Mouse (Mus musculus): ENCODE results near the gene Atp23.
A peak's percentile ranks its signal among the peaks of the same experiment; 100 is the strongest.

Atp23 gene

DNA sequence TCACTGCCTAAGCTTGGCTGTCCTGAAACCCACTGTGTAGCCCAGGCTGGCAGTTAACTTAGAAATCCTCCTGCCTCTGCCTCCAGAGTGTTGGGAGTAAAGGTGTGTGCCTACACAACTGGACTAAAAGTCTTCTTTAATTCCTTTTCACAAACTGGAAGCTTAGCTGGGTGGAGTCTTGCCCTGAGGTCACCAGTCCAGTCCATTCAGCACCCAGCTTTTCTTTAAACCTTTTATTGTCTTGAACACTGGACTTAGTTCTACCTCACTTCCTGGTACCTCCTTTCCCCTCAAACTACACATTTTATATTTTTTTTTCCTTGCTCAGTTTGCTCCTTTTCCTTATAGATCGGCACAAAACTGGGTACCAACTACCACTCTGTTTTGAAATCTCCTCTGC, 10.3 kb upstream of the Atp23 start:
- DNase-seq (ENCODE audit: inconsistent ontology term) = no peak

- no peak for DNase-seq (ENCODE audit: inconsistent ontology term)
Measured at GRCm38 (mm10) chr10:126906811-126907210, 5.7 kb upstream of the Atp23 start.

- DNase-seq (ENCODE audit: inconsistent ontology term) = peak; percentile 89
Measured at GRCm38 (mm10) chr10:126905650-126906075, 4.5 kb upstream of the Atp23 start.

DNA sequence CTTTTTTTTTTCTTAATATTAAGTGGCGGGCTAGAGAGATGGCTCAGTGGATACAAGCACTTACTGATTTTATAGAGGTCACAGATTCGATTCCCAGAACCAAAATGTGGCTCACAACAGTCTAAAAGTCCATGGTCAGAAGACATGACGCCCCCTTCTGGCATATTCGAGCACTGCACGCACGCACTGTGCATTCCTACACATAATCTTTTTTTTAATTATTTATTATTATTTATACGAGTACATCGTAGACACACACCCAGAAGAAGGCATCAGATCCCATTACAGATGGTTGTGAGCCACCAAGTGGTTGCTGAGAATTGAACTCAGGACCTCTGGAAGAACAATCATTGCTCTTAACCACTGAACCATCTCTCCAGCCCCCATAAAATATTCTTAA, 3.9 kb upstream of the Atp23 start:
- DNase-seq (ENCODE audit: inconsistent ontology term) = no peak

GRCm38 (mm10) chr10:126904221-126904620, 3.1 kb upstream of the Atp23 start:
- DNase-seq (ENCODE audit: inconsistent ontology term) = no peak

DNA sequence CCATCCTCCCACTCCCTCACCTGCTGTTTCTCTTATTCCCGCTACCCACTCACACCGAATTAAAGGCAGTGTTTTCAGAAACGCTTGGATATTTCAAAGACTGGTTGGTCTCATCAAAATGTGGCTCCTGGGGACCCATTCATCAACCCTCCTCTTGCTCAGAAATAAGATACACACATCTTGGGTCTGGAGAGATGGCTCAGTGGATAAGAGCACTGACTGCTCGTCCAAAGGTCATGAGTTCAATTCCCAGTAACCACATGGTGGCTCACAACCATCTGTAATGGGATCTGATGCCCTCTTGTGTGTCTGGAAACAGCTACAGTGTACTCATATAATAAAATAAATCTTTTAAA, 311 bp upstream of the Atp23 start:
- no peak for DNase-seq (ENCODE audit: inconsistent ontology term)

- no peak for DNase-seq (ENCODE audit: inconsistent ontology term)
Measured at GRCm38 (mm10) chr10:126895891-126896290, 5.3 kb downstream of the Atp23 start.

- DNase-seq (ENCODE audit: inconsistent ontology term) = no peak
Measured at GRCm38 (mm10) chr10:126894061-126894460, 7.1 kb downstream of the Atp23 start.

DNA sequence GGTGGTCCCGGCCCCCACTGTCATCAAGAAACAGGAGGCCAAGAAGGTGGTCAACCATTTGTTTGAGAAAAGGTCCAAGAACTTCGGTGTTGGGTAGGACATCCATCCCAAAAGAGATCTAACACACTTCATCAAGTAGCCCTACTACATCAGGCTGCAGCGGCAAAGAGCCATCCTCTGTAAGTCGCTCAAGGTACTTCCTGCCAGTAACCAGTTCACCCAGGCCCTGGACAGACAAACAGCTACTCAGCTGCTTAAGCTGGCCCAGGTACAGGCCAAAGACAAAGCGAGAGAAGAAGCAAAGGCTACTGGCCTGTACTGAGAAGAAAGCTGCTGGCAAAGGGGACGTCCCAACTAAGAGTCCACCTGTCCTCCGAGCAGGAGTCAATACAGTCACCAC, 8.0 kb downstream of the Atp23 start:
- no peak for DNase-seq (ENCODE audit: inconsistent ontology term)

DNA sequence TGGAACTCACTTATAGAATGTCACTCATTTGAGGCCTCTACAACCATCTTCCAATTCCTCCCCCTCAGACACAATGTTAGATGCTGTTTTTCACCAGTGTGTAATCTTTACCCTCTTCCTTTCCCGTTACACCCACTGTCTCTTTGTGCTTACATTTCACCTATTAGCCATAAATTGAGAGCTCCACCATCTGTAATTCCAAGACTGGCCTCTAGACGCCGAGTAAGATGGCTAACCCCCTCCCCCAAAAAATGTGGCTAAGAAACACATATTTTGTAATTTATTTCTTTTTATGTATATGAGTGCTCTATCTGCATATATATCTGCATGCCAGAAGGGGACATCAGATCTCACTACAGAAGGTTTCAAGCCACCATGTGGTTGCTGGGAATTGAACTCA, 27.4 kb downstream of the Atp23 start:
- no peak for DNase-seq (ENCODE audit: inconsistent ontology term)

DNA sequence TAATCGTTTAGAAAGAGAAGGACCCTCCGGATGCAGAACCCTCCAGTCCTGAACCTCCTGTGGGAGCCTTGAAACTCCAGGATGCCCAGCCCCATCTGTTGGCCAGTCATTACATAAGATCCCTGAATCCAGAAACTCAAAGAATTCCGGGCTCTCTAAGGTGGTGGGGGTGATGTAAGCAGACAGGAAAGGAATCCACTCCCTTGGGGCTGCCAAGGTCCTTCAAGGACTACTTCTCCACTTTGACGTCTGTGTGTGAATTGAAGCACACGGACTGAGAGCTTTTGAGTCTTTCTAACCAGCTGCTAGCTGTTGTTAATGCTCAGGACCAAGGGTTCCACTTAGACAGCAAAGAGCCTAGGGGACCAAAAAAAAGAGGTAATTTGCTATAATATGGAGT, 28.9 kb downstream of the Atp23 start:
- DNase-seq (ENCODE audit: inconsistent ontology term) = no peak

DNA sequence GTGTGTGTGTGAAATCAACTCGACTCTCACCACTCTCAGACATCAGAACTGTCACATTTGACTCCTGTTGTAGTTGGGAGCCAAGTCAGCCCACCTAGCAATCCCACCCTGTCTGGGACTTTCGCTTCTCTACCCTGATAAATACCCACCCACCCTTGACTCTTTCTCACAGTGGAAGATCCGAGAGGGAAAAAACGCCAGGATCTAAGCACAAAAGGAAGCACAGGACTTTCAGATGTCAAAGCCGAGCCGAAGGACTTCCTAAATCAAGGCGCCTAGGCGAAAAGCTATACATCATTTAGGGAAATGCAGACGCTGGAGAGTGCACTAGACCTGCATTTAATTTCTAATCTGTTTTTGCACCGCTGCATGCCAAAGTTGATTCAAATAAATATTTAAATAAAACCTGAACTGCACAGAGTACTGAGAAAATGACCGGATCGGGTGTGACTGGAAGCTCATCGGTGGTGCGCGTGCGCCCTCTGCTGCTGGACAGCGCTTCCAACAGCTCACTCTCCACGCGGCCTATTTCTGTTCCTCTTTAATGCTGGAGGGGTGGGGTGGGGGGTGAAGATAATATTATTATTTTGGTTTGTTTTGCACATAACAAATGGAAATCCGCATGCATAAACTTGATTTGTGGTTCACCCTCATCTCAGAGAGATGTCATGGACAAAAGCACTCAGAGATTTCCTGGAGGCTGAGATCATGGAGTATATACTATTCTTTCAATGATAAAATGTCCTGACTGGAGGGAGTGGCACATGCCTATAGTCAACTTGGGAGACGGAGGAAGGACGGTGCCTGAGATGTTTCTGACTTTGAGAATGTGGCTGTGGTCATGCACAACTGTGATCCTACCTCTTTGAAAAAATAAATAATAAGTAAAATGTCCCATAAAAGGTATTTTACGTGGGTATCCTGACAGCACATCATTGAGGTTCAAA, 31.5 kb downstream of the Atp23 start:
- DNase-seq (ENCODE audit: inconsistent ontology term) = peak; percentile 49

DNA sequence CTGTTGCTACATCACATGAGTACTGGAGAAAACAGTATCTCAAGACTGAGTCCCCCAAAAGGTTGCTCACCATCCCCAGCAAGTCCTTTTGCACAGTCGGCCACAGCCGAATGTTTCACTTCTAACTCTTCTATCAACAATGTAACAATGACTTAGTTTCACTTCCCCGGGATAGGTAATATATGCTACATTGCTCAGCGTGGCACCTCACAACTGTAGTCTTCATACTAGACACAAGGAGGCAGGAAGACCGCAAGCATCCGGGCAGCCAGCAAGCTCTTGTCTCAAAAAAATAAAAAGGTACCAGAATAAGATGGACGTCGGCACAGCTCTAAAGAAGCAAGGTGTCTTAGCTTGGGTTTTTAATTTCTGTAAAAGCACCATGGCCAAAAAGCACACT, 35.9 kb downstream of the Atp23 start:
- no peak for DNase-seq (ENCODE audit: inconsistent ontology term)

- no peak for DNase-seq (ENCODE audit: inconsistent ontology term)
Measured at GRCm38 (mm10) chr10:126862193-126862592, 39.0 kb downstream of the Atp23 start.

DNA sequence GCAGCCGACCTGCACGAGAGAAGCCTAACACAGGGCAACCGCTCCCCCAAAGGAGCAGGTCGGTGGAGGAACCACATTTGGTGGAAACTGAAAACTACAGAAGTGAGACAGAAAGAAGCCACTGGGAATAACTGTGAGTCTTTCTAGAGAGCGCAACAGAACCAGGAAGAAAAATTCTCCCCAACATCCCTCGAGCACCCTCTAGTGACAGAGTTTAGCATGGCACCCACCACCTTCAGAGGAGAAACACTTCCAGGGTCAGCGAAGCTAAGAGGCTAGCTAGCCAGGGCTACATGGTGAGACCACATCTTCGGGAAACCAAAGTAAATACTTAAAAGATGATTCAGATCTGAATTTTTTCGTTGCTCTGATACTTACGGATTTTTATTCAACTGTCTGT, 47.9 kb downstream of the Atp23 start:
- no peak for DNase-seq (ENCODE audit: inconsistent ontology term)

DNA sequence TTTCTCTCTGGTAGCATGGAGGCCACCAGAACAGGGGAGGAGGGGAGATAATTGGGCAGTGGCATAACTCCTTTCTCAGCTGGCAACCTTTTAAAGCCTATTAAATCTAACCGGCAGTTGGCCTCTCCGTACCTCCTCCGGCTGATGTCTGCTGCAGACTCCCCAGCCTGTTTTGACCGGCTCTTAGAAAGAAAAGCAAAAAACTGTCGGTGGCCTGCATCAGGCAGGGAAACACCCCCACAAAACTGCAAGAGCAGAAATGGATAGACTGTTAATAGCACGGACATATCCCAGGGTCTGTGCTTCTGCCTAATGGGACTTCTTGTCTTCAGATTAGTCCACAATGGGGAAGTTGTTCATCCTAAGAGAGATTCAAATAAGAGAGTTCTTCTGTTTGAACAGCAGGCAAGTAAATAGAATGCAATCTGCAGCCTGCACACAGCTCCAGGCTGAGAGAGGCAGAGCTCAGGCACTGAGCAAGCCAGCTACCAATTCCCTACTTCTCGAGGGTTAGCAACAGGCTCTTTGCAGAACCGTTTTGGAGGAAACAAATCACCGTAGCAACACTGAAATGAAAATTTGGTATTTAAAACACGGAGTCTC, 55.7 kb downstream of the Atp23 start:
- peak; percentile 25 for DNase-seq (ENCODE audit: inconsistent ontology term)

GRCm38 (mm10) chr10:126844689-126845088, 56.5 kb downstream of the Atp23 start:
- DNase-seq (ENCODE audit: inconsistent ontology term) = no peak

DNA sequence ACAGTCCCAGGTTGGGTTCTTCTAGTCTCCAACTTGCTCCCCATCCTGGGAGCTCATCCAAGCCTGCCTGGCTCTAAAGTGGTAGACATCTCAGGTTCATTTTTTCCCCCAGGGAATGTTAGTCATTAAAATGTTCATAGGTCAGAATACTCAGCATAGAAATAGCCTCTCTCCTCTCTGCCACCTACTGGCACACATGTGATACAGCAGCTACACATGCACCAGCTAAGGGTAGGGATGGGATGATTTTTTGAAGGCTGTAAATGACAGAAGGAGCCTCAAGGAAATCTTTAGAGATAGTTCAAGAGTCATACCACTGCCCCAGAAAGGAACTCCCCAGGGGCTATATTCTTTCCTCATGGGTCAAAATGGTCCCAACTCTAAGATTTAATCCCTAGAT, 60.9 kb downstream of the Atp23 start:
- no peak for DNase-seq (ENCODE audit: inconsistent ontology term)

GRCm38 (mm10) chr10:126833006-126833405, 68.1 kb downstream of the Atp23 start:
- no peak for DNase-seq (ENCODE audit: inconsistent ontology term)

DNA sequence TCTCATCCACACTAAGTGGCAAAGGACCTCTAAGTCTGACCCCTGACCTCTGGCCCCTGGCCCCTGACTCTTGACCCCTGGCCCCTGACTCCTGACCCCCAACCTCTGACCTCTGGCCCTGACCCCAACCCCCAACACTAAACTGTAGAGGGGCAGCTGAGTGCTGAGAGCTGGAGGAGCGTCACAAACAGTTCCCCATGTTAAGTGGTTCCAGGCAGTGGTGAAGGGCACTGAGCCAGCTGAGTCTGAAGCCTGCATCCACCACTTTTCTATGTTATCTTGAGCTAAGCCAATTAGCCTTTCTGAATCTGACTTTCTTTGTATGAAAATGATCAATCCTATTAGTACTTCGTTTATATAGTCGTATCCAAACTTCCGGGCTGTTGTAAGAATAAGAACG, 69.8 kb downstream of the Atp23 start:
- no peak for DNase-seq (ENCODE audit: inconsistent ontology term)

GRCm38 (mm10) chr10:126828618-126829017, 72.5 kb downstream of the Atp23 start:
- DNase-seq (ENCODE audit: inconsistent ontology term) = no peak

DNA sequence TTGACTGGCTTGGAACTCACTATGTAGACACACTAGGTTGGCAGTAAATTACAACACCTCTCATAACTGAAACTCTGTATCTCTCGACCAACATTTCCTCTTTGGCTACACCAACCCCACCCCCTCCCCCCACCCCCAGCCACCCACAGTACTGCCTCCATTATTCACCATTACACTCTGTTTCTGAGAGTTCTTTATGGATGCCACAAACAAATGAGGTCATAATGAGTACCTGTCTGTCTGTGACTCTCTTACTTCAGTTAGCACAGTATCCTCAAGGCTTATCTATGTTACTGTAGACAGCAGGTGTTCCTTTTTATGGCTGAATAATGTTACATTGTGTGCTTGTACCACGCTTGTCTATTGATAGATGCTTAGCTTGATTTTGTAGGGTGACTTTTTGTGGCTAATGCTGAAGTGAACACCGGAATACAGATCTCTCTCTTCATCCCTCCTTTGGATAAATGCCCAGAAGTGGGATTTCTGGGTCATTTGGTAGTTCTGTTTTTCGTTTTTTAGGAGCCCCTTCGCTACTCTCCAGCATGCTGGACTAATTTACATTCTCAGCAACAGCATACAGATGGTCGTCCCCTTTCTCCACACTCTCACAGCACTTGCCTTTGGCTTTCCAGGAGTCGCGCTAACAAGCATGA, 73.1 kb downstream of the Atp23 start:
- peak; percentile 20 for DNase-seq (ENCODE audit: inconsistent ontology term)

DNA sequence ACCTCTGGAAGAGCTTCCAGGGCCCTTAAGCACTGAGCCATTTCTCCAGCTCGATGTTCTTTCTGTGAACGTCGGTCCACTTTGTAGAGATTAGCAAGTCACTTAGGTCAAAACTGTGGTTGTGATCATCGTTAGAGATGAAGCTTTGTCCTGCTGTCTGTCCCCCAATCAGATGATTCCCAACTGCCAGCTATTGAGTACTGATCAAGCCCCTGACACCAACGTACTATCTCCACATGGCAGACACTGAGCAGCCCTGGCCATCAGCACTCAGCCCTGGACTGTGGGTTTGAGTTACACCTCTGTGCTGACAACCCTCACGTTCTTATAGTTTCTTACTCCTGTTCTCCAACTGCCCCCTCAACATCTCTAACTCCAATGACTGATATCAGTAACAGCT, 74.2 kb downstream of the Atp23 start:
- no peak for DNase-seq (ENCODE audit: inconsistent ontology term)

Data from Muller cell, postnatal 12 days (primary cell).